Mouse (Mus musculus) kidney, embryonic 14.5 days (tissue): ENCODE results near the gene Cul7. TPM values are rescaled to one million over a fixed set of nuclear protein-coding genes. Genes with fewer than 3 reads are reported as not detected.

Experiments used
- ATAC-seq: fragments of 200-750 bp; cut with Nextera tagmentation; 2 replicates; pipeline ENCODE4 v1.8.0; 2017; ENCODE audit warnings: moderate number of reproducible peaks, mild to moderate bottlenecking, moderate TSS enrichment, moderate library complexity; ENCODE audit not compliant: low FRiP score, low TSS enrichment
- H3K27ac ChIP-seq: fragments of 300-500 bp; sonication (generic); 2 replicates; pipeline ENCODE4 v1.5.1; 2014; ENCODE audit warnings: low read depth, mild to moderate bottlenecking, low read length, moderate library complexity, mixed read lengths
- H3K27me3 ChIP-seq: fragments of 300-500 bp; sonication (generic); 2 replicates; pipeline ENCODE4 v1.6.1; 2014; ENCODE audit warnings: mild to moderate bottlenecking, low read length; ENCODE audit not compliant: control insufficient read depth, insufficient read depth
- H3K36me3 ChIP-seq: fragments of 300-500 bp; sonication (generic); 2 replicates; pipeline ENCODE4 v1.6.1; 2014; ENCODE audit warnings: low read length, mixed read lengths; ENCODE audit not compliant: control insufficient read depth, insufficient read depth
- H3K4me1 ChIP-seq: fragments of 300-500 bp; sonication (generic); 2 replicates; pipeline ENCODE4 v1.6.1; 2014; ENCODE audit warnings: low read length, mixed read lengths; ENCODE audit not compliant: control insufficient read depth, insufficient read depth
- H3K4me2 ChIP-seq: fragments of 300-500 bp; sonication (generic); replicated peaks from 2 replicates; pipeline ENCODE4 v1.6.1; 2014; ENCODE audit warnings: low read depth, mild to moderate bottlenecking, low read length
- H3K4me3 ChIP-seq: fragments of 300-500 bp; sonication (generic); 2 replicates; pipeline ENCODE4 v1.5.1; 2014; ENCODE audit warnings: mild to moderate bottlenecking, low read length
- H3K9ac ChIP-seq: fragments of 300-500 bp; sonication (generic); 2 replicates; pipeline ENCODE4 v1.6.1; 2014; ENCODE audit warnings: low read depth, mild to moderate bottlenecking, low read length, moderate library complexity
- H3K9me3 ChIP-seq: fragments of 300-500 bp; sonication (generic); 2 replicates; pipeline ENCODE4 v1.6.1; 2016; ENCODE audit warnings: low read length; ENCODE audit not compliant: control insufficient read depth
- WGBS: fragments of 180-500 bp; shearing (Covaris S2); extraction: QIAGEN DNeasy Blood & Tissue Kit; methylation state at CpG from one replicate; pipeline ENCODE4 v1.1.7; 2014; 5-methylcytosine and 5-hydroxymethylcytosine counted together
- polyA plus RNA-seq: library from polyadenylated mRNA; unstranded; fragments of >200 nt; fragmentation: Nextera tagmentation; extraction: Ambion mirVana; gene quantifications from 2 replicates; pipeline ENCODE4 v1.2.1, GENCODE M21; 2014

Gene Cul7
- 40.7 and 42.6 TPM in 2 replicates for polyA plus RNA-seq

GRCm38 (mm10) chr17:46650232-46651031 is at the start of gene Cul7:
TSS of gene Cul7 (plus strand) at chr17:46650337.
- WGBS: under 1% methylated on average over 58 of the region's 58 CpGs

DNA sequence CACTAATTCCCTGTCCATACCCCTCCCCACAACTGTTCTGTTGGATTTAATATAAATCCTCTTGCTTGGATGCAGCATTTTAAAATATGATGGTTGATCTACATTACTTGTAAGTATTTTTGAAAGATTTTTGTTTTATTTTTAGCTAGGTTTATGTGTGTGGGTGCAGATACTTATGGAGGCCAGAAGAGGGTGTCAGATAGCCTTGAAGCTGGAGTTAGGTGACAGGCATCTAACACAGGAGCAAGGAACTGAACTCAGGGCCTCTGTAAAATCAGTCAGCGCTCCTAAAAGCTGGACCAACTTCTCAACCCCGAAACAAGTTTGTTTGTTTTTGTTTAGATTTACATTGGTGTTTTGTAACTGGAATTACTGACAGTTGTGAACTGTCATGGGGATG is 49.6 kb upstream of the Cul7 start:
- ATAC-seq: no peak

More at GRCm38 (mm10) chr17:46650232-46651031, at the start of gene Cul7:
- peak within 1 kb of the TSS; percentile 89 for H3K9ac ChIP-seq
- peak within 1 kb of the TSS; percentile 98 for H3K27ac ChIP-seq
- H3K4me3 ChIP-seq: peak within 1 kb of the TSS; percentile 82
- H3K36me3 ChIP-seq: peaks cover 43% of the 10 kb centered on the region
- H3K27me3 ChIP-seq: no peaks in the 10 kb centered on the region
- peak within 1 kb of the TSS; percentile 87 for H3K4me2 ChIP-seq
- peak; percentile 92 for ATAC-seq
- no peaks in the 10 kb centered on the region for H3K9me3 ChIP-seq
- peaks cover 25% of the 10 kb centered on the region for H3K4me1 ChIP-seq

DNA sequence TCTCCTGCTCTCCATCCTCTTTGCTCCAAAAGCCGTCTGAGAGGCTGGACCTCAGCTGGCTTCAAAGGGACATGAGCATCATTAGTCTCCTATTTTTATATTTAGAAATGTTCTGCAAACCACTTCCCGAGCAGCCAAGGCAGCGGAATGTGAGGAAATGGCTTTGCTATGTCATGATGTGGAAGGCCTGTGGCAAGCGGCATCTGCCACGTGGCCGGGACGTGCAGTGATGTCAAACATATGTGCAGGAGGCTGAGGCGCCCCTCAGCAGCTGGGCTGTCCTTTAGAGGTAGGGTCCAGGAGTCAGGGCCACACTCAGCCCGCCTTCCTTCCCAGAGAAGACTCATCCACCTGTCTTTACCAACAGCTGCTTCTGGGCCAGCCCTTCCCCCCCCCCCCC is 47.9 kb upstream of the Cul7 start:
- Histone ChIP-seq H3K9me3 (no peaks in the 10 kb centered on the region), H3K36me3 (no peaks in the 10 kb centered on the region; the same call in 1 of the 2 replicates), H3K27ac (no peak overlapping the region), H3K4me1 (peaks cover 18% of the 10 kb centered on the region), H3K9ac (no peak overlapping the region), H3K4me2 (no peak overlapping the region), H3K27me3 (no peaks in the 10 kb centered on the region), H3K4me3 (no peak overlapping the region)
- 74% methylated on average over 9 of the region's 9 CpGs for WGBS
- no peak for ATAC-seq

More for the DNA sequence above, 49.6 kb upstream of the Cul7 start:
- Histone ChIP-seq H3K9ac (no peak overlapping the region), H3K27ac (no peak overlapping the region), H3K4me2 (no peak overlapping the region), H3K36me3 (no peaks in the 10 kb centered on the region; the same call in 1 of the 2 replicates), H3K4me1 (peaks cover 12% of the 10 kb centered on the region), H3K4me3 (no peak overlapping the region), H3K27me3 (no peaks in the 10 kb centered on the region), H3K9me3 (no peaks in the 10 kb centered on the region)
- WGBS: 92% methylated on average over 2 of the region's 2 CpGs

GRCm38 (mm10) chr17:46603229-46603628 is 46.9 kb upstream of the Cul7 start:
- 94% methylated on average over 4 of the region's 4 CpGs for WGBS
- Histone ChIP-seq H3K4me2 (no peak overlapping the region), H3K9me3 (no peaks in the 10 kb centered on the region), H3K4me3 (no peak overlapping the region), H3K27ac (no peak overlapping the region), H3K27me3 (no peaks in the 10 kb centered on the region), H3K36me3 (no peaks in the 10 kb centered on the region), H3K9ac (no peak overlapping the region), H3K4me1 (peaks cover 27% of the 10 kb centered on the region)
- ATAC-seq: no peak

GRCm38 (mm10) chr17:46605126-46605525 is 45.0 kb upstream of the Cul7 start:
- WGBS: 57% methylated on average over 5 of the region's 5 CpGs
- ATAC-seq: no peak
- Histone ChIP-seq H3K9me3 (no peaks in the 10 kb centered on the region), H3K4me2 (no peak overlapping the region), H3K36me3 (no peaks in the 10 kb centered on the region), H3K9ac (no peak overlapping the region), H3K4me1 (peaks cover 36% of the 10 kb centered on the region), H3K27me3 (no peaks in the 10 kb centered on the region), H3K4me3 (no peak overlapping the region), H3K27ac (no peak overlapping the region)

GRCm38 (mm10) chr17:46605987-46606386 is 44.1 kb upstream of the Cul7 start:
- H3K36me3 ChIP-seq: no peaks in the 10 kb centered on the region
- H3K9me3 ChIP-seq: no peaks in the 10 kb centered on the region
- H3K27ac ChIP-seq: no peak overlapping the region
- peaks cover 40% of the 10 kb centered on the region for H3K4me1 ChIP-seq
- H3K9ac ChIP-seq: 0 out of 2 replicates have a peak overlapping the region, but pooled peaks have one; percentile 7
- H3K4me3 ChIP-seq: no peak overlapping the region
- no peak overlapping the region for H3K4me2 ChIP-seq
- no peaks in the 10 kb centered on the region for H3K27me3 ChIP-seq
- 76% methylated on average over 12 of the region's 12 CpGs for WGBS
- no peak for ATAC-seq

GRCm38 (mm10) chr17:46609721-46610514 is 40.2 kb upstream of the Cul7 start:
- WGBS: 45% methylated on average over 15 of the region's 15 CpGs
- Histone ChIP-seq H3K4me3 (no peak overlapping the region), H3K9me3 (no peaks in the 10 kb centered on the region), H3K4me2 (peak overlapping the region; percentile 17), H3K36me3 (0 out of 2 replicates have a peak, but pooled peaks cover 2% of the 10 kb centered on the region), H3K9ac (peak overlapping the region; percentile 25; the same call in 1 of the 2 replicates), H3K27me3 (no peaks in the 10 kb centered on the region), H3K27ac (peak overlapping the region; percentile 62; the same call in 1 of the 2 replicates), H3K4me1 (peaks cover 73% of the 10 kb centered on the region)
- ATAC-seq: peak; percentile 50; the same call in 1 of the 2 replicates

- ATAC-seq: no peak
- Histone ChIP-seq H3K27ac (no peak overlapping the region; the same call in 1 of the 2 replicates), H3K4me1 (peaks cover 74% of the 10 kb centered on the region), H3K27me3 (no peaks in the 10 kb centered on the region), H3K36me3 (0 out of 2 replicates have a peak, but pooled peaks cover 2% of the 10 kb centered on the region), H3K9me3 (no peaks in the 10 kb centered on the region), H3K4me3 (no peak overlapping the region), H3K4me2 (no peak overlapping the region), H3K9ac (no peak overlapping the region)
- 91% methylated on average over 6 of the region's 6 CpGs for WGBS
Measured at GRCm38 (mm10) chr17:46611316-46611715, 38.8 kb upstream of the Cul7 start.
